Mouse (Mus musculus) forebrain, embryonic 16.5 days (tissue): ENCODE measurements around the gene Eif3d. TPM values are rescaled to one million over a fixed set of nuclear protein-coding genes. Genes with fewer than 3 reads are reported as not detected.
"Not testable (repeated sequence)": the region's sequence is repeated elsewhere in the genome, so short reads cannot be mapped to it uniquely, and the experiment has no call there.

Experiments used
- ATAC-seq: fragments of 200-750 bp; cut with Nextera tagmentation; 2 replicates; pipeline ENCODE4 v1.8.0; 2017; ENCODE audit warnings: mild to moderate bottlenecking, moderate library complexity
- H3K27ac ChIP-seq: fragments of 300-500 bp; sonication (generic); 2 replicates; pipeline ENCODE4 v1.5.1; 2014; ENCODE audit warnings: low read length, control low read depth
- H3K27me3 ChIP-seq: fragments of 300-500 bp; sonication (generic); replicated peaks from 2 replicates; pipeline ENCODE4 v1.6.1; 2014; ENCODE audit warnings: low read length; ENCODE audit not compliant: control insufficient read depth, insufficient read depth
- H3K36me3 ChIP-seq: fragments of 300-500 bp; sonication (generic); 2 replicates; pipeline ENCODE4 v1.6.1; 2014; ENCODE audit not compliant: control insufficient read depth, insufficient read depth
- H3K4me1 ChIP-seq: fragments of 300-500 bp; sonication (generic); replicated peaks from 2 replicates; pipeline ENCODE4 v1.6.1; 2014; ENCODE audit warnings: low read length; ENCODE audit not compliant: control insufficient read depth, insufficient read depth
- H3K4me2 ChIP-seq: fragments of 300-500 bp; sonication (generic); 2 replicates; pipeline ENCODE4 v1.6.1; 2014; ENCODE audit warnings: mild to moderate bottlenecking, low read length, control low read depth
- H3K4me3 ChIP-seq: fragments of 300-500 bp; sonication (generic); replicated peaks from 2 replicates; pipeline ENCODE4 v1.5.1; 2014; ENCODE audit warnings: mild to moderate bottlenecking, low read length, control low read depth
- H3K9ac ChIP-seq: fragments of 300-500 bp; sonication (generic); replicated peaks from 2 replicates; pipeline ENCODE4 v1.6.1; 2014; ENCODE audit warnings: low read depth, low read length, control low read depth
- H3K9me3 ChIP-seq: fragments of 300-500 bp; sonication (generic); 2 replicates; pipeline ENCODE4 v1.6.1; 2016; ENCODE audit warnings: low read length; ENCODE audit not compliant: control insufficient read depth
- WGBS: fragments of 180-500 bp; shearing (Covaris S2); extraction: QIAGEN DNeasy Blood & Tissue Kit; methylation state at CpG from one replicate; pipeline ENCODE4 v1.1.7; 2014; 5-methylcytosine and 5-hydroxymethylcytosine counted together
- polyA plus RNA-seq: library from polyadenylated mRNA; unstranded; fragments of >200 nt; fragmentation: Nextera tagmentation; extraction: Ambion mirVana; gene quantifications from 2 replicates; pipeline ENCODE4 v1.2.1, GENCODE M21; 2015

The Eif3d gene
- 180 and 207 TPM in 2 replicates for polyA plus RNA-seq

DNA sequence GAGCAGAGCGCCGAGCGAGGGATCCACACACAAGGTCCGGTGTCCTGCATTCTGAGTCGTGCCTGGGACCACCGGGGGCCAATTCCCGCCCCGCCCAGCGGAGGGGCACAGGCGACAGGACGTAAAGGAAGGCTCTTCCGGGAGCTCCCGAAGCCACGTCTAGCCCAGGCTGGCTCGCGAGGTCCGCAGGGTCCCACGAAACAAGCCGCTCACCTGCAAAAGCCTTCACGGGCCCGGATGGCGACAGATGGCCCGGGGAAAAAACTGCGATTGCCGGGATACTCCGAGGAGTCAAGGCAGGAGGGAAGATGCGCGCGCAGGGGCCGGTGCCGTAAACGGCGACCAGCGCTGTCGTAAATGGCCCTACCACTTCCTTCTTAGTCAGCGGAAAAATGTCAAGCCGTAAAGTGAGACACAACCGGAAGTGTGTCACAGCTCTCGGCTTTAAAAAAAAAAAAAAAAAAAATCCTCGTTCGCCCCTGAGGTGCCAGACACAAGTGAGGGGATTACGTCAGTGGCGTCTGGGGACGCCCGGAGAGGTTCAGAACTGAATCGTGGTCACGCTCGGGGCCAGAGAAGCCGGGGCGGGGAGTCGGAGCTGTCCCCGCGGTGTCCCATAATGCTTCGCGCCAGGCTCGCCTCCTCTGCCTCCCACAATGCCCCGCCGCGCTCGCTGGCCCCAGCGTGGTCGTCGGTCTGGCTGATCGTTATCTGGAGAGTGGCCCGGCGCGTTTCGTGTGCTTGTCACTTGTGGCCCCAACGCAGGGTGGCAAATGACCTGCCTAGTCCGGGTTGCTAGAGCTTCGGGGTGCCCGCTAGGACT lies at the start of gene Eif3d:
Eif3d (minus strand) TSS at position 344 of the 823 bp plus-strand sequence.
- WGBS: under 1% methylated on average over 72 of the region's 72 CpGs
- no peaks in the 10 kb centered on the region for H3K9me3 ChIP-seq
- no peaks in the 10 kb centered on the region for H3K27me3 ChIP-seq
- peaks cover 24% of the 10 kb centered on the region for H3K36me3 ChIP-seq
- peak within 1 kb of the TSS; percentile 98 for H3K4me2 ChIP-seq
- H3K4me1 ChIP-seq: peaks cover 15% of the 10 kb centered on the region
- peak within 1 kb of the TSS; percentile 100 for H3K27ac ChIP-seq
- peak within 1 kb of the TSS; percentile 96 for H3K4me3 ChIP-seq
- peak within 1 kb of the TSS; percentile 97 for H3K9ac ChIP-seq
- ATAC-seq: peak; percentile 90

DNA sequence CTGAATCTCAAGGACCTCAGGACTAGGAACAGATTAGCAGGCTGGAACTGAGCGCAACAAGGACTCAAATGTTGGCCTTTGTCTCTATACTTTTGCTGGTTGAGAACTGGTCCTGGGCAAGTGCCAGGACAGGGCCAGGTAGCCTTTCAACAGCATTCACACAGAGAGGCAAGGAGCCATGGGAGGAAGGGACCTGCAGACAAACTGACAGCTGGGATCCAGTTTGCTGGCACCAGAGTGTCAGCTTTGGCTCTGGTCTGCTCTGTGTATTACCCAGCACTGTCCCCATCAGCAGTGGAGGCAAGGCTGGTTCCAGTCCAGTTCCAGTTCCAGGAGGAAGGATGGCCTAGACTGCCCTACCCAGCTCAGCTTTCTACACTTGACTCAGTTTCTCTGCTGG lies 43.4 kb upstream of the Eif3d start:
- Histone ChIP-seq H3K4me2 (no peak overlapping the region), H3K9ac (no peak overlapping the region), H3K9me3 (no peaks in the 10 kb centered on the region), H3K27ac (no peak overlapping the region), H3K4me1 (no peaks in the 10 kb centered on the region), H3K36me3 (no peaks in the 10 kb centered on the region), H3K27me3 (no peaks in the 10 kb centered on the region), H3K4me3 (no peak overlapping the region)
- 97% methylated on average over 1 of the region's 1 CpGs for WGBS
- no peak for ATAC-seq

DNA sequence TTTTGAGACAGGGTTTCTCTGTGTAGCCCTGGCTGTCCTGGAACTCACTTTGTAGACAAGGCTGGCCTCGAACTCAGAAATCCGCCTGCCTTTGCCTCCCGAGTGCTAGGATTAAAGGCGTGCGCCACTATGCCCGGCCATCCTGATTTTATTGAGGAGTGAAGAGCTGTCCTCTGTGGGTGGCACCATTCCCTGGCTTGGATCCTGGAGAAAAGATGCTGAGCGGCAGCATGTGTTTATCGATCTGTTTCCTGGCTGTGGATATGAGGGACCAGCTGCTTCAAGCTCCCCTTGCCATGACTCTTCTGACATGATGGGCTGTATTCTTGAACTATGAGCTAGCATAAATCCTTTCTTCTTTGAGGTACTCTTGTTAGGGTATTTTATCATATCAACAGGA lies 37.6 kb upstream of the Eif3d start:
- H3K9ac ChIP-seq, H3K4me2 ChIP-seq, H3K4me3 ChIP-seq, ATAC-seq, H3K27me3 ChIP-seq, H3K9me3 ChIP-seq, H3K36me3 ChIP-seq, H3K4me1 ChIP-seq, H3K27ac ChIP-seq: not testable (repeated sequence)
- 81% methylated on average over 8 of the region's 8 CpGs for WGBS

DNA sequence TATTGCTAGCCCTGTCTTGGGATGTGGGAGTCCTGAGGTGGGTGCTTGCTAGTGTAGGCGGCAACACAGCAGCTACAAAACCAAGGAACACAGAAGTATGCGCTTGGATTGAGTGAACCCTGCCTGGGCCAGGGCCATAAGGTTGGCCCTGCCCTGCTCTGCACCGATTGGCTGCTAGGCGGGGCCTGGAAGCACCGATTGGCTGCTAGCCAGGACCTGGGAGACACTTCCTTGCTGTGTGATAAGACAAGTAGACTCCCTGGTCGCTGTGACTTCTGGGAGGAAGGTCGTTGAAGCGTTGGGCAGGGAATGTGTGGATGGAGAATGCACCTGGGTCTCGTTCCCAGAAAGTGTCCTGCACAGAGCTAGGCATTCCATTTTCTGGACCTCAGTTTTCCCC lies 33.3 kb upstream of the Eif3d start:
- Histone ChIP-seq H3K27me3 (no peaks in the 10 kb centered on the region), H3K4me2 (no peak overlapping the region), H3K9ac (no peak overlapping the region), H3K4me1 (no peaks in the 10 kb centered on the region), H3K4me3 (no peak overlapping the region), H3K9me3 (no peaks in the 10 kb centered on the region), H3K27ac (no peak overlapping the region), H3K36me3 (no peaks in the 10 kb centered on the region)
- ATAC-seq: no peak; the same call in 1 of the 2 replicates
- 53% methylated on average over 9 of the region's 9 CpGs for WGBS

DNA sequence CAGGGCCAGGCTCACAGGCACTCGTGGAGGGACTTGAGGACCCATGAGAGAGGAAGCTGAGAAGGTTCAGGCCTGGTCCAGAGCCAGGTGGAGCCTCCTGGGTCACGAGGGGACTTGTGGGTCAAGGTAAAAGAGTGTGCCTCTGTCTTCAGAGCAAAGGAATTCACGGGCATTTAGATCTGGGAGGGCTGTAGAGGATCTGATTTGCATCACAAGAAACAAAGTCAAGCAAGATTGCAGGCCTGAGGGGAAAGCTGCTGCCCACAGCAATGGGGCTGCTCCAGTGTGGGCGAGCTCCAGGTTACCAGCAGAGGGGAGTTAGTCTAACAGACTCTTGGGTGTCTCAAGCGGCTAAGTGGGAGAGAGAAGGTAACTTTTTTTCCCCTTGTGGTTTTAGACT lies 30.8 kb upstream of the Eif3d start:
- WGBS: 10% methylated on average over 5 of the region's 5 CpGs
- Histone ChIP-seq H3K27ac (no peak overlapping the region), H3K36me3 (no peaks in the 10 kb centered on the region), H3K27me3 (no peaks in the 10 kb centered on the region), H3K4me3 (no peak overlapping the region), H3K4me1 (no peaks in the 10 kb centered on the region), H3K4me2 (no peak overlapping the region), H3K9me3 (no peaks in the 10 kb centered on the region), H3K9ac (no peak overlapping the region)
- ATAC-seq: no peak

DNA sequence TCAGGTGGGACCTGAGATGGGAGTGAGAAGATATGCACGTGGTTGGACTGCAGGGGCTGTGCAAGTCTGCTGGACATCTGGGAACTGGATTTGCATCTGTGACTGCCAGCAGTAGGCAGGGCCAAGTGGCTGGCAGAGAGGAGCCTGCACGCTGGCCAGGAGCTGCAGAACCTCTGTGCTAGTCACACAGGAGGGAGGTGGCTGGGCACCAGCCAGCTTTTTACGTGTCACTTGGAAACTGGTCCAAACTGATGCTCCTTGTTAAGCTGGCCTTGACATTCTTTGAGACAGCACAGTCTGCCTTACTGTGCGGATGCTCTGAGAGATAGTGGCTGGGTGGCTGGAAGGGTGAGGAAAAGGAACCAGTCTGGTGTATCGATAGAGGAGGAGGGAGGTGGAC lies 17.9 kb upstream of the Eif3d start:
- Histone ChIP-seq H3K27ac (no peak overlapping the region), H3K9me3 (no peaks in the 10 kb centered on the region), H3K4me3 (no peak overlapping the region), H3K4me1 (no peaks in the 10 kb centered on the region), H3K27me3 (no peaks in the 10 kb centered on the region), H3K9ac (no peak overlapping the region), H3K36me3 (no peaks in the 10 kb centered on the region), H3K4me2 (no peak overlapping the region)
- 65% methylated on average over 4 of the region's 5 CpGs for WGBS
- ATAC-seq: no peak

DNA sequence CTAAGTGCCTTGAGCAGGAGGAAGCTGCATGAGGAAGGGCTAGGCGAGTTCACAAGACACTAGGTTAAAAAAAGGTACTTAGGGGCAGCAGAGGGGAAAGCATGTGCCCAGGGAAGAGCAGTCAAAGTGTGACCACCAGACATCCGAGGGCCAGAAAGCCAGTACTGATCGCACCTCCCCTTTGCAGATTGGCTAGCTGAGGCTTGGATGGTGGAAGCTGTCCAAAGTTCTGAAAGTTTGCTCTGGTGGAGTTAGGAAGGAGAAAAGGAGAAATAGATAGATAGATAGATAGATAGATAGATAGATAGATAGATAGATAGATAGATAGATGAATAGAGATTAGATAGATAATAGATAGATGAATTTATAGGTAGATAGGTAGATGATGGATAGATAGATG lies 12.8 kb upstream of the Eif3d start:
- ATAC-seq: no peak
- H3K27ac ChIP-seq: no peak overlapping the region
- H3K4me2 ChIP-seq: no peak overlapping the region
- H3K36me3 ChIP-seq: no peaks in the 10 kb centered on the region
- no peaks in the 10 kb centered on the region for H3K4me1 ChIP-seq
- no peaks in the 10 kb centered on the region for H3K9me3 ChIP-seq
- WGBS: 42% methylated on average over 3 of the region's 3 CpGs
- no peak overlapping the region for H3K4me3 ChIP-seq
- H3K9ac ChIP-seq: no peak overlapping the region
- H3K27me3 ChIP-seq: no peaks in the 10 kb centered on the region

DNA sequence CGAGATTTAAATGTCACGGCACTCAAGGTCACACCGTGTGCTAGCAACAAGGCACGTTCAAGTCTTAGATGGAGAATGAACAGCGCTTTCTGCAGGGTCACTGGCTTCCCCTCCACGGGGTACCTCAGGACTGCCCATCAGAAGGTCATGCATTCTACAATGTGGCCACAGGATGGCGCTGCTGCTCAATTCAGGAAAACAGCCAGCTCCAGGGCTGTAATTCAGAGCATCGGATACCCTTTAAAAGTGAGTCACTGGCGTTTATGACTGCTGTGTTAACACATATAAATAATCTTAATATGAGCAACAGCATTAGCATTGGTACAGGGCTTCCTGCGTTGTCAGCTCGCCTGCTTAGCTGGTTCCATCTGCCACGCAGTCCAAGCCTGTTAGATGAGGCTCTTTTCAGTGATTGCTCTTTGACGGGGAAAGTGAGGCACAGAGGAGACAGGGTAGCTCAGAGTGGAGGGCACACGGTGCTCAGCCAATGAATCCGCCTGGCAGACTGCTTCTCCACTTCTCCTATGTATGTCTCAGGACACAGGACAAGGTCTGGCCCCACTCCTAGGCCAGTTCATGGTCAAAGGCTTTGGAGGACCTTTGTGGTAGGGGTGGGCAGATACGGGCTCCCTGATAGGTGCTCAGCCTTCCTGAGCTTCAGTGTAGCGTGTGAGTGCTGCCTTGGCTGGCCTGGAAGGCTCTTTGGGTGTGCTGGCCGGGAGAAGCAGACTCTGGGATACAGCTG lies 11.8 kb upstream of the Eif3d start:
- no peaks in the 10 kb centered on the region for H3K4me1 ChIP-seq
- H3K9ac ChIP-seq: peak overlapping the region; percentile 10; the same call in 1 of the 2 replicates
- H3K4me3 ChIP-seq: no peak overlapping the region
- H3K4me2 ChIP-seq: no peak overlapping the region
- no peaks in the 10 kb centered on the region for H3K36me3 ChIP-seq
- H3K27me3 ChIP-seq: no peaks in the 10 kb centered on the region
- no peaks in the 10 kb centered on the region for H3K9me3 ChIP-seq
- WGBS: 26% methylated on average over 18 of the region's 18 CpGs
- H3K27ac ChIP-seq: no peak overlapping the region
- ATAC-seq: 0 out of 2 replicates have a peak, but pooled peaks have one; percentile 47

DNA sequence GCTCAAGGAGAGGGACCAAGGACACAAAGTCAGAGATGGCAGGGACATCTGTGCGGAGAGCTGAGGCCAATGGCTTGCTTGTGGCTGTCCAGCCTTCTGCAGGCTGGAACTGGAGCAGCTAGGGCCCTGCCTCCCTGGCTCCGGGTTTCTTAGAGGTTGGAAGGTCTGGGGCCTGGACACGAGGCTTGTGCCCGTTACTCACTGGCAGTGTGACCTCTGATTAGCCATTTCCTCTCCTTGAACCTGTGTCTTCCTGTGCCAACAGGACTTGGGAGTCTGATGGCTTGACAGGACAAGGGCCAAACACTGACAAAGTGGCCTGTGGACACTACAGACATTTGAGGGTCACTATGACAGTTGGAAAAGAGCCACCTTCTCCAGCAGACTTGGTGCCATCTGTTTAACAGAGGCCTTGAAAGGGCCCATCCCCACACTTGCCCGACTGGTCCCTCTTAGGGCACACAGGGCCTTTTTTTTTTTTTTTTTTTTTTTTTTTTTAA lies 10.6 kb upstream of the Eif3d start:
- Histone ChIP-seq H3K27ac (no peak overlapping the region), H3K9ac (no peak overlapping the region), H3K4me1 (no peaks in the 10 kb centered on the region), H3K36me3 (no peaks in the 10 kb centered on the region), H3K9me3 (no peaks in the 10 kb centered on the region), H3K4me3 (no peak overlapping the region), H3K27me3 (no peaks in the 10 kb centered on the region), H3K4me2 (no peak overlapping the region)
- ATAC-seq: no peak
- WGBS: 65% methylated on average over 5 of the region's 5 CpGs
